Mouse (Mus musculus): Measurements from ENCODE around the gene Trub2.
"Not testable (repeated sequence)": the region's sequence is repeated elsewhere in the genome, so short reads cannot be mapped to it uniquely, and the experiment has no call there.

The Trub2 gene

GRCm38 (mm10) chr2:29787937-29788681, at the start of gene Trub2:
Gene Trub2 (minus strand): TSS chr2:29788502.
- DNase-seq (ENCODE audit: low spot score): peak; percentile 91

DNA sequence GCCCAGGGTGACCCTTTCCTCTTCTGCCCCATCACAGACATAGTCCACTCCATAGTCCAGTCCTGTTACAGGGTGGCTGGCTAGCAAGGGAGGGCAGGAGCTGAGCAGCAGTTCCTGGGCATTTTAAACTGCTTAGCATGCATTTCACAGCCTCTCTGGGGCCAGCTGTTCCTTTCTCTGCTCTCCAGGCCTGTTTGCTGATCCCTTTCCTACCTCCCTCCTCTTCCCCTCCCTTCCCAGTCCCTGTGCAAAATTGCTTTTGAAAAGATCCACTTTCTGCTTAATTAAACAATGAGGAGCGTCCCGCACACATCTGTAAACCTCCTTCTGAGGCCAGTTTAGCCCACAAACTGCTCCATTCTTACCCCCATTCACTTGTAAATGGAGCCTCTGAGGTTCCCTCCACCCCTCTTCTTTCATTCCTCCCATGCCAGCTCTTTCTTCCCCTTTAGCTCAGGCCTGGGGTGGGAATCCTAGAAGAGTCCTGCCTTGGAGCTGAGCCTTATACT, 47.1 kb upstream of the Trub2 start:
- peak; percentile 64 for DNase-seq (ENCODE audit: low spot score)

DNA sequence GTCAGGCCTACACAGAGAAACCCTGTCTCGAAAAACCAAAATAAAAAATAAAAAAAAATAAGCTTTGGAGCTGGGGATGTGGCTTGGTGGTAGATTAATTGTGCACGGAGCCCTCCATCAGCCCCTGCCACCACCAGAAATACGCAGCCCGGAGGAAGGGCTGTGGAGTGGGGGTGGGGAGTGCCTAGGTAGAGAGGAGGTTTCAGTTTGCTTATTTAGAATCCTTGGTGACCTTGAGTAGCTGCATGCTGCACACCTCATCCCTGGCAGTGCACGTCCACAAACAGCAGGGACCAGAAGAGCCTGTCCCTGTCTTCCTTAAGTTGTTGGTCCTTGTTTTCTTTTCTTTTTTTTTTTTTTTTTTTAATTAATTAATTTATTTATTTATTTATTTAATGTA, 45.5 kb upstream of the Trub2 start:
- DNase-seq (ENCODE audit: low spot score): no peak

DNA sequence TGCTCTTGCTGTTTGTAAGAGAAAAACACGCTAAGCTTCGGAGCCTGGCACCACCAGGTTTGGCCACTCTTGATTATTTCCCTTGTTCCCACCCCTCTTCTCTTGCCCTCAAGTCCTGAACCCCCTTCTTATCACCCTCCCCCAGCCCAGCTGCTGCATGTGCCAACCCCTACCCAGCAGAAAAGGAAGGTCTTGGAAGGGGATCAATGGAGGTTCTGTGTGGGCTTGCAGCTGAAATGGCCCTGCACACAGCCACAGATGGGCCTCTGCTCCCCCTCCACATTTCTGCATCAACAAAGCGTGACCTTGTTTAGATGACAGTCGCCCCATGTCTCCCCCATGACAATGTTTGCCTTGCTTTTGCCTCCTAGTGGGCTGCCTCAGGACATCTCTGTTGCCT, 42.8 kb upstream of the Trub2 start:
- no peak for DNase-seq (ENCODE audit: low spot score)

- no peak for DNase-seq (ENCODE audit: low spot score)
Measured at GRCm38 (mm10) chr2:29827709-29828024, 39.4 kb upstream of the Trub2 start.

DNA sequence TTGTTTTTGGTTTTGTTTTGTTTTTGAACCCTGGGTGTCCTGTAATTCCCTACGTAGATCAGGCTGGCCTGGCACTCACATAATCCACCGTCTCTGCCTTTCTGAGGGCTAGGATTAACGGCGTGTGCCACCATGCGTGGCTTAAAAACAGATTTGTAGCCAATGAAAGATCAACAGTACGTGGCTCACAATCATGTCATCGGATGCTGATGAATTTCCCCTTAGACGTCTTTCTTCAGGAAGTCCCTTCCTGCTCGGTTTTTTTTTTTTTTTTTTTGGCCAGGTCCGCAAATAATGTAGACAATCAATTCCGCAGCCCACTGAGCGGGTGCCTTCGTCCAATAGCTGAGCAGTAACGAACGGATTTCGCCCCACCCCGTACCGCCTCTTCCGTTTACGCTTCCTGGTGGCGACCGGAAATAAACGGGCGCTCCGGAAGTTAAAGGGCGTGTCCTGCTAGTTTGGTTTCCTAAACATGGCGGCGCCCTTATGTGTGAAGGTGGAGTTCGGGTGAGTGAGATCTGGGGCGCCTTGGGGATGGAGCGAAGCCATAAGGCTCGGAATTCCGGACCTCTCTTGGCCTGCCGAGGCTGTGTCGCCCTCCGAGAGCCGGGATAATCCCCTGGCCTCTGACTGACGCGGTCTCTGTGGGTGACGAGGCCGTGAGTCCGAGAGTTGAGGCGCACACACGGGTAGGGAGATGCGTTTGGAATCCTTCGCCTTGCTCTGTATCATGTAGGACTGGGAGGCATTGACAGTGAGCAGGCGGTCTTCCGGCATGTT, 38.8 kb upstream of the Trub2 start:
- DNase-seq (ENCODE audit: low spot score): peak; percentile 99

DNA sequence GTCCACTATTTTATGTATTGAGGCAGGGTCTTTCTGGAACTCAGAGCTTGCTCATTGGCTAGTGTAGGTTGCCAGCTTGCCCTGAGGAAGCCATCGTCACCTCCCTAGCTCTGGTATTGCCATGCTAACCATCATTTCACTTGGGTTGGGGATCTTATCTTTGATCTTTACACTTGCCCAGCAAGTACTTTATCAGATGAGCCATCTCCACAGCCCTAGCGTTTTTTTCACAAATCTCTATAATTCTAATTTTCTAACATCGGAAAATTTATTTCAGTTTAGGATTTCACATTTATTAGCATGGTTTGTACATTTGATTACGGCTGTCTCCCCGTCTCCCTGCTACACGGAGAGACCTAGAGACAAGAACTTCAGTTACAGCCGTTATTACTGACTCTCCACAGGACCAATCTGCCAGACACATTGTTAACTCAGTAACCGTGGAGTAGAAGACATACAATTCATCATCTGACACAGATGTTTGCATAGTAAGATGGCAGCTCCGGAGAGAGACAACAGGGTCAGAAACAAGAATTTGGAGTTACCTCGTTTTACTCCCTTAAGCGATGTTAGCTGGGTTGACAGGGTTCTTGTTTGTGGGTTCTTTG, 38.1 kb upstream of the Trub2 start:
- peak; percentile 42 for DNase-seq (ENCODE audit: low spot score)

DNA sequence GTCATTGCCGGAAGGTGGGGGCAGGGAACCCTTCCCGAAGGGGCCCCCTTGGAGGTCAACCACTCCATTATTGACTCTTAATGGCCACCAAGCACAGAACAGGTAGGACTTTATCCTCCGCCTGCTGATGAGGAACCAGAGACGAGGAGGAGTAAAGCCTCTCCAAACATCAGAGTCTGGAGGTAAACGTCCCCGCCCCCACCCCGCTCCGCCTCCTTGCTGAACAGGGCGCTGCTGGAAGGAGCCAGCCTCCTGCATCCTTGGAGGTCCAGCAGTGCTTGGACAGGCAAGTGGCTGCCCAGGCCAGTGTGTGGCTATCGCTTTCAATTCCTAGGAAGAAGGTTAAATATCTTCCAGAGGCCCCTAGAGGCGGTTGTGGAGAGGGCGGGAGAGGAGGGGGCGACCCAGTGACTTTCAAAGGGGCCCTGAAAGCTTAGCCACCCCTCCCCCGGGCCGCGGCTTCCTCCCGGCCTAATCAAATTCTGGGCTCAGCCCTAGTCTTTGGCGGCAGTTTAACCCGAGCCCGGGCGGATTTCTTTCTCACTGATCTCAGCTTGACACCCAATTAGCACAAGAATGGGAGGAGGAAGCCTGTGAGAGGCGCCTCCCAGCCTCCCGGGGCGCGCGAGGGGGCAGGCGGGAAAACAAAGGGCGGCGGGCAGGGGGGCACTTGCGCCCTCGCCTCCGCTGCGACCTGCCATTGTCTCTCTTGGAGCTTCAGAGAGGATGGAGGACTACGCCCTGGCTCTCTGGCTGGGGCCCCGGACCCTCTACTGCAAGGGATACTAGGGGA, 31.9 kb upstream of the Trub2 start, which contains the start of gene Urm1:
Gene Urm1 (plus strand): TSS at position 51 of the 793 bp plus-strand sequence.
- DNase-seq (ENCODE audit: low spot score): peak; percentile 88

- DNase-seq (ENCODE audit: low spot score): no peak
Measured at GRCm38 (mm10) chr2:29819363-29819762, 31.1 kb upstream of the Trub2 start.

GRCm38 (mm10) chr2:29817426-29818232, 29.3 kb upstream of the Trub2 start:
- peak; percentile 88 for DNase-seq (ENCODE audit: low spot score)

- DNase-seq (ENCODE audit: low spot score): no peak
Measured at GRCm38 (mm10) chr2:29815678-29816371, 27.5 kb upstream of the Trub2 start.

DNA sequence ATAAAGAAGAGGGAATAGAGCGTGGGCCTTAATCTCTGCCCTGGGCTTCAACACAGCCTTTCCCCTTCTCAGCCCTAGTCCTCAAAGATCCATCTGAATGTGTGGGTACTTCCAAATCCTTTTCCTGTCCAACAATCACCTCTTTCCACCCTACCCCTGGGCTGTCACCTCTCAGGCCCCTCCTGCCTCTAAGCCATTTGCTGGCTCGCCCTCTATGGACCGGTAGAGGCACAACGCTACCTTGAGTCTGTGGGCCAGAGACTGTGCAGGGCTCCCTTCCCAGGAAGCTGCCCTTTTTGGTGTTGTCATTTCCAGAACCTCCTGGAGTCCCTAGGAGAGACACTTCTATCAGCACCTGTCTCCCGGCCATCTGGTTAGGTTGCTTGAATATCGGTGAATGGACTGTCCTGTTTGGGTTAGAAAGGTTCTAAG, 15.1 kb upstream of the Trub2 start:
- DNase-seq (ENCODE audit: low spot score): peak; percentile 72

GRCm38 (mm10) chr2:29802827-29803201, 14.5 kb upstream of the Trub2 start:
- peak; percentile 39 for DNase-seq (ENCODE audit: low spot score)

- peak; percentile 99 for DNase-seq (ENCODE audit: low spot score)
Measured at GRCm38 (mm10) chr2:29802075-29802826, 13.9 kb upstream of the Trub2 start, which contains the start of gene Slc27a4. Gene Slc27a4 (plus strand): TSS chr2:29802634.

- no peak for DNase-seq (ENCODE audit: low spot score)
Measured at GRCm38 (mm10) chr2:29792772-29793487, 4.6 kb upstream of the Trub2 start.

DNA sequence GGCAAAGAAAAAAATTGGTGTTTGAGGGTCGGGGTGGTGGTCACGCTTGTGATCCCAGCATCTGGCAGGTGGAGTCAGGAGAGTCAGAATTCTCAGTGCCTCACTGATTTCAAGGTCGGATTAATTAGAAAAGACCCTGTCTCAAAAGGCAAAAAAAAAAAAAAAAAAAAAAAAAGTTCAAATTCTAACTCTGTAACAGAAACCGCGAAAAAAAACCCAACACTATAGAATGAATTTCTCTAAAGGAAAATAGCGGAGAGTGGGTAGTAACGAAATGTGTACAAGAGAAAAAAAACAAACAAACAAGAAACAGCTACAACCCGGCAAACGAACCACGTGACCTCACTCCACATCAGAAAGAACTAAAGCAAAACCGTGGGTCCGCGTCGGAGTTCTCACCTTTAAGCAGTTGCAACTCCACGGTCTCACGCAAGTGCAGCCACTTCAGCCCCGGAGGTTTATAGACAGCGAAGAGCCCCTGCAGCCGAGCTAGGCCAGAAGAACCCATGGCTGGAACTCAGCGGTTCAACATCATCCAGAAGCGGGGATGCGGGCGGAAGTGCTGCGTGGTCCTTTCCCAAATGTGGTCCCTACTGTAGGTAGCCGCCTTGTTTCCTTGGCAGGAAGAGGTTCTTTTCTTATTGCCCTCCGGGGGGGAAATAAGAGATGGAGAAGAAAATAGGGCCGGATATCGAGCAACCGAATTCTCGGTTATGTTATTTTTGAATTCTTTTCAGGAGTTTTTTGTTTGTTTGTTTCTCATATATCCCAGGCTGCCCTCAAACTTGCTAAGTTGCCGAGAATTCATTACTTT, 991 bp downstream of the Trub2 start, which contains the start of gene Coq4:
Gene Coq4 (plus strand): TSS at position 390 of the 814 bp plus-strand sequence.
- peak; percentile 95 for DNase-seq (ENCODE audit: low spot score)

DNA sequence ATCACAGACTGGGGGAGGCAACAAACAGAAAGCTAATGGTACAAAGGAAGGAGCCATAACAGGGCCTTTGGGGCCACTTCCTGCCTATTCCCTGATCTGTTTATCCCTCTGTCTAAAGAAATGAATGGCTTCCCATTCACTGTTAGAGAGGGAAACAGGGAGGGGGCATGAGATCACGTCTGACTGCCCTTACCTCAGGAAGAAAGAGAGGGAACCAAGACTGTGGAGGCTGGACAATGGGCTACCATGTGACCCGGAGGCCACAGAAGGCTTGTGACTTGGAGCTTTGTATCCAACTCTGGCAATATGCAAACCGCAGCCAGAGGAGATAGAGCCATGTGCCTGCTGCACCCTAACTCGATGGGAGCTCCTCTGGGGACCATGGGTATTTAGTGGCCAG, 4.0 kb downstream of the Trub2 start:
- DNase-seq (ENCODE audit: low spot score): peak; percentile 7

GRCm38 (mm10) chr2:29781256-29781655, 7.0 kb downstream of the Trub2 start:
- not testable (repeated sequence) for DNase-seq (ENCODE audit: low spot score)

All from embryo, embryonic 10 days (tissue).